8 mouse cellular contexts compared by ENCODE assay signal in genomic region chr1:89070103-89070700, GRCm38 (mm10). TPM values are rescaled to one million over a fixed set of nuclear protein-coding genes. Genes with fewer than 3 reads are reported as not detected.
A peak's percentile ranks its signal among the peaks of the same experiment; 100 is the strongest.
DNase-seq lines count a peak whose midpoint lies in the region; ATAC-seq and TF ChIP-seq lines count a peak whose summit lies in the region.

Gene Sh3bp4 (plus strand): TSS chr1:89070415.

- peak within 1 kb of the TSS; percentile 90 for H3K9ac ChIP-seq in ES-E14 (ENCODE audit: insufficient read depth, low read depth, low read length, poor library complexity, severe bottlenecking)
- H3K9ac ChIP-seq in forebrain, embryonic 16.5 days (replicated peaks; ENCODE audit: low read depth, low read length), result peak within 1 kb of the TSS; percentile 82
- H3K9ac ChIP-seq in liver, postnatal 0 days (replicated peaks), result peak within 1 kb of the TSS; percentile 63
- peak within 1 kb of the TSS; percentile 92 for H3K9ac ChIP-seq in neural tube, embryonic 13.5 days

- no peaks in the 10 kb centered on the region for H3K36me3 ChIP-seq in ES-E14 (ENCODE audit: control insufficient read depth, insufficient read depth, low read length, poor library complexity, severe bottlenecking)
- no peaks in the 10 kb centered on the region for H3K36me3 ChIP-seq in forebrain, embryonic 16.5 days (ENCODE audit: control insufficient read depth, insufficient read depth)
- H3K36me3 ChIP-seq in liver, postnatal 0 days (replicated peaks; ENCODE audit: insufficient read depth, low read length), result no peaks in the 10 kb centered on the region
- H3K36me3 ChIP-seq in neural tube, embryonic 13.5 days, result no peaks in the 10 kb centered on the region

- TF ChIP-seq EP300 in liver, postnatal 0 days (IDR thresholded peaks at IDR 0.05; ENCODE audit: low read depth), result no peak

- H3K4me2 ChIP-seq in forebrain, embryonic 16.5 days (ENCODE audit: low read length), result peak within 1 kb of the TSS; percentile 80
- peak within 1 kb of the TSS; percentile 89 for H3K4me2 ChIP-seq in liver, postnatal 0 days (ENCODE audit: low read depth, low read length)
- H3K4me2 ChIP-seq in neural tube, embryonic 13.5 days, result peak within 1 kb of the TSS; percentile 77

- H3K27me3 ChIP-seq in cerebellum, adult 2 months (ENCODE audit: control insufficient read depth, insufficient read depth, low read length), result no peaks in the 10 kb centered on the region
- H3K27me3 ChIP-seq in forebrain, embryonic 16.5 days (replicated peaks; ENCODE audit: control insufficient read depth, insufficient read depth, low read length), result no peaks in the 10 kb centered on the region
- H3K27me3 ChIP-seq in liver, postnatal 0 days (ENCODE audit: insufficient read depth, low read length), result peaks cover 13% of the 10 kb centered on the region; the same call in 1 of the 2 replicates
- no peaks in the 10 kb centered on the region for H3K27me3 ChIP-seq in neural tube, embryonic 13.5 days

- peak; percentile 89 for ATAC-seq in forebrain, embryonic 16.5 days
- peak; percentile 93 for ATAC-seq in liver, postnatal 0 days
- ATAC-seq in neural tube, embryonic 13.5 days (ENCODE audit: low read depth), result peak; percentile 94

- H3K9me3 ChIP-seq in ES-E14 (ENCODE audit: control insufficient read depth, insufficient read depth, low read depth, low read length), result no peaks in the 10 kb centered on the region
- H3K9me3 ChIP-seq in forebrain, embryonic 16.5 days (ENCODE audit: control insufficient read depth, low read length), result no peaks in the 10 kb centered on the region
- H3K9me3 ChIP-seq in liver, postnatal 0 days (ENCODE audit: low read length), result no peaks in the 10 kb centered on the region
- no peaks in the 10 kb centered on the region for H3K9me3 ChIP-seq in neural tube, embryonic 13.5 days

- in situ Hi-C loops in ES-E14 (cut with MboI; ENCODE audit: low sequenced_read_pairs in 2 of 2, unreplicated experiment in 2 of 2), result no loop called here

- WGBS in cerebellum, adult 2 months, result 1% methylated on average over 62 of the region's 63 CpGs
- WGBS in forebrain, embryonic 16.5 days, result under 1% methylated on average over 44 of the region's 63 CpGs
- WGBS in liver, postnatal 0 days (ENCODE audit: insufficient replicate concordance), result 5% methylated on average over 38 of the region's 63 CpGs
- WGBS in neural tube, embryonic 13.5 days, result under 1% methylated on average over 59 of the region's 63 CpGs

- H3K4me1 ChIP-seq in ES-E14 (ENCODE audit: control insufficient read depth in 2 of 2, insufficient read depth in 2 of 2, low read length in 2 of 2, poor library complexity in 1 of 2), result peaks cover 13 to 17% of the 10 kb centered on the region in 2 experiments
- H3K4me1 ChIP-seq in cerebellum, adult 2 months (ENCODE audit: control insufficient read depth, insufficient read depth, low read length), result no peaks in the 10 kb centered on the region; the same call in 1 of the 2 replicates
- H3K4me1 ChIP-seq in forebrain, embryonic 16.5 days (replicated peaks; ENCODE audit: control insufficient read depth, insufficient read depth, low read length), result peaks cover 32% of the 10 kb centered on the region
- peaks cover 7% of the 10 kb centered on the region for H3K4me1 ChIP-seq in liver, postnatal 0 days (ENCODE audit: insufficient read depth)
- H3K4me1 ChIP-seq in neural tube, embryonic 13.5 days (replicated peaks), result peaks cover 52% of the 10 kb centered on the region

- TF ChIP-seq CTCF in cerebellum, adult 2 months (IDR thresholded peaks at IDR 0.05; ENCODE audit: borderline replicate concordance, insufficient read depth, low read depth, low read length), result no peak
- peak; percentile 15; the same call in 1 of the 2 replicates for TF ChIP-seq CTCF in liver, postnatal 0 days (IDR thresholded peaks at IDR 0.05; ENCODE audit: low read depth)

- peak within 1 kb of the TSS; percentile 91 to 92 for H3K4me3 ChIP-seq in ES-E14 (ENCODE audit: insufficient read depth in 1 of 2, low read depth in 1 of 2, low read length in 2 of 2, poor library complexity in 1 of 2, severe bottlenecking in 1 of 2)
- H3K4me3 ChIP-seq in cerebellum, adult 2 months (replicated peaks; ENCODE audit: insufficient read depth, low read depth, low read length), result peak within 1 kb of the TSS; percentile 68
- H3K4me3 ChIP-seq in forebrain, embryonic 16.5 days (replicated peaks; ENCODE audit: low read length), result peak within 1 kb of the TSS; percentile 85
- peak within 1 kb of the TSS; percentile 66 for H3K4me3 ChIP-seq in liver, postnatal 0 days (ENCODE audit: low read depth, low read length)
- peak within 1 kb of the TSS; percentile 81 for H3K4me3 ChIP-seq in neural tube, embryonic 13.5 days

- DNase-seq in ES-E14 (ENCODE audit: low read depth, low spot score), result peak; percentile 98
- DNase-seq in cerebellum, adult 2 months, result peak; percentile 87 to 89
- peak; percentile 99 for DNase-seq in heart, postnatal 25 days (ENCODE audit: low spot score)
- DNase-seq in layer of hippocampus, adult 11-12 months (ENCODE audit: low spot score), result peak; percentile 96
- DNase-seq in liver, postnatal 0 days, result peak; percentile 97
- peak; percentile 96 for DNase-seq in telencephalon, adult 2 months (ENCODE audit: low read depth, low spot score)

- intact Hi-C loops in heart, postnatal 25 days (cut with DNase I), result loop anchor here (2.0 to 5.0 kb wide), 3 partner anchors 67 to 323 kb away; no protein-coding TSS in a partner anchor

- no peak within 1 kb of the TSS for H3K27ac ChIP-seq in ES-E14 (ENCODE audit: insufficient read depth, low read depth, low read length, poor library complexity, severe bottlenecking)
- H3K27ac ChIP-seq in cerebellum, adult 2 months (ENCODE audit: insufficient read depth, low read length), result peak within 1 kb of the TSS; percentile 37; the same call in 1 of the 2 replicates
- H3K27ac ChIP-seq in forebrain, embryonic 16.5 days (ENCODE audit: low read length), result peak within 1 kb of the TSS; percentile 82
- peak within 1 kb of the TSS; percentile 80 for H3K27ac ChIP-seq in liver, postnatal 0 days (ENCODE audit: low read depth)
- H3K27ac ChIP-seq in neural tube, embryonic 13.5 days (replicated peaks), result peak within 1 kb of the TSS; percentile 94

- no peak for TF ChIP-seq POLR2A in cerebellum, adult 2 months (IDR thresholded peaks at IDR 0.05; ENCODE audit: borderline replicate concordance, insufficient read depth, low read length)

TF ChIP-seq in ES-E14, 5 proteins besides CTCF, POLR2A, EP300 and RAD21:
- no peak for TF ChIP-seq ZNF384 (IDR thresholded peaks at IDR 0.05; ENCODE audit: low read depth, low read length)

RNA-seq across cellular contexts. Expression of gene Sh3bp4, which starts in this region (rescaled TPM):
- total RNA-seq in ES-E14 (2012; rRNA removed), result 10.0 and 12.0 TPM in 2 replicates
- polyA plus RNA-seq in cerebellum, adult 2 months (2012; rRNA removed), result 7.8 and 8.6 TPM in 2 replicates
- 20.6 and 22.2 TPM in 2 replicates for polyA plus RNA-seq in forebrain, embryonic 16.5 days (2015; fragmentation: Nextera tagmentation; extraction: Ambion mirVana)
- total RNA-seq in heart, postnatal 25 days (2021), result 10 to 100 TPM; 10.5 to 13.2 TPM
- 0.60 and 0.70 TPM in 2 replicates for polyA plus RNA-seq in liver, postnatal 0 days (2015; fragmentation: Nextera tagmentation; extraction: Ambion mirVana)
- 23.3 and 24.6 TPM in 2 replicates for polyA plus RNA-seq in neural tube, embryonic 13.5 days (2015; fragmentation: Nextera tagmentation; extraction: Ambion mirVana)

Comparison
In these comparisons a context has a peak if more than half of its experiments do, and no peak if none do; other contexts are left out.
1. Peak in DNase-seq, ATAC-seq, H3K4me3 ChIP-seq, H3K27ac ChIP-seq, H3K9ac ChIP-seq and H3K4me2 ChIP-seq in liver, postnatal 0 days; RNA of the gene not detected or under 1 TPM.